Mouse (Mus musculus) brain, embryonic 14.5 days (tissue): ENCODE measurements around the gene Bcor.

Source experiments
- CTCF ChIP-seq: fragments of 200-500 bp; IDR thresholded peaks from 2 replicates; pipeline ENCODE4 v1.5.1; 2012; ENCODE audit warnings: inconsistent platforms, mild to moderate bottlenecking, moderate library complexity, borderline replicate concordance; ENCODE audit not compliant: insufficient read depth, insufficient read length; ENCODE audit errors: extremely low read depth
- POLR2A ChIP-seq: fragments of 200-500 bp; IDR thresholded peaks from 2 replicates; pipeline ENCODE4 v1.6.1; 2012; ENCODE audit warnings: mild to moderate bottlenecking, inconsistent platforms, borderline replicate concordance; ENCODE audit not compliant: poor library complexity, insufficient read depth, insufficient read length, severe bottlenecking; ENCODE audit errors: extremely low read depth

GRCm38 (mm10) chrX:12084698-12085097 is 75.5 kb downstream of the Bcor start:
- TF ChIP-seq CTCF = no peak
- no peak for TF ChIP-seq POLR2A
